Mouse (Mus musculus) heart, embryonic 14.5 days (tissue): ENCODE measurements around the gene Rnf220. TPM values are rescaled to one million over a fixed set of nuclear protein-coding genes. Genes with fewer than 3 reads are reported as not detected.

Experiments used
- ATAC-seq: fragments of 200-750 bp; cut with Nextera tagmentation; 2 replicates; pipeline ENCODE4 v1.8.0; 2017; ENCODE audit warnings: low read depth, moderate TSS enrichment; ENCODE audit not compliant: insufficient number of reproducible peaks, insufficient read depth, low FRiP score
- H3K27ac ChIP-seq, 2 experiments: fragments of 200-500 bp in 1 of 2; fragments of 300-500 bp in 1 of 2; sonication (generic) in 1 of 2; replicated peaks in 1 of 2; 2 replicates each; pipeline ENCODE4 v1.5.1; 2012 to 2014; ENCODE audit warnings: low read depth in 2 of 2, low read length in 2 of 2, control low read depth in 1 of 2, mild to moderate bottlenecking in 1 of 2, mixed read lengths in 1 of 2; ENCODE audit not compliant: control insufficient read depth in 1 of 2, insufficient read depth in 1 of 2
- H3K27me3 ChIP-seq: fragments of 300-500 bp; sonication (generic); 2 replicates; pipeline ENCODE4 v1.6.1; 2014; ENCODE audit warnings: mild to moderate bottlenecking, low read length, control low read depth; ENCODE audit not compliant: control insufficient read depth, insufficient read depth
- H3K36me3 ChIP-seq: fragments of 300-500 bp; sonication (generic); 2 replicates; pipeline ENCODE4 v1.6.1; 2014; ENCODE audit warnings: mild to moderate bottlenecking, control low read depth, low read length, mixed read lengths; ENCODE audit not compliant: control insufficient read depth, insufficient read depth
- H3K4me1 ChIP-seq, 2 experiments: fragments of 200-500 bp in 1 of 2; fragments of 300-500 bp in 1 of 2; sonication (generic) in 1 of 2; 2 replicates each; pipeline ENCODE4 v1.6.1; 2012 to 2014; ENCODE audit warnings: low read length in 2 of 2, control low read depth in 1 of 2, mixed read lengths in 1 of 2; ENCODE audit not compliant: control insufficient read depth in 2 of 2, insufficient read depth in 2 of 2
- H3K4me2 ChIP-seq: fragments of 300-500 bp; sonication (generic); 2 replicates; pipeline ENCODE4 v1.6.1; 2014; ENCODE audit warnings: mild to moderate bottlenecking, low read length
- H3K4me3 ChIP-seq, 2 experiments: fragments of 200-500 bp in 1 of 2; fragments of 300-500 bp in 1 of 2; sonication (generic) in 1 of 2; 2 replicates each; pipeline ENCODE4 v1.5.1; 2012 to 2014; ENCODE audit warnings: low read length in 2 of 2, mild to moderate bottlenecking in 2 of 2, control low read depth in 1 of 2, low read depth in 1 of 2, moderate library complexity in 1 of 2; ENCODE audit not compliant: control insufficient read depth in 1 of 2, insufficient read depth in 1 of 2
- H3K9ac ChIP-seq: fragments of 300-500 bp; sonication (generic); 2 replicates; pipeline ENCODE4 v1.6.1; 2014; ENCODE audit warnings: mild to moderate bottlenecking, low read length
- H3K9me3 ChIP-seq: fragments of 300-500 bp; sonication (generic); 2 replicates; pipeline ENCODE4 v1.6.1; 2016; ENCODE audit warnings: low read length, control low read depth; ENCODE audit not compliant: control insufficient read depth
- whole genome bisulfite sequencing: fragments of 180-500 bp; shearing (Covaris S2); extraction: QIAGEN DNeasy Blood & Tissue Kit; methylation state at CpG from one replicate; pipeline ENCODE4 v1.1.7; 2014; 5-methylcytosine and 5-hydroxymethylcytosine counted together
- polyA plus RNA-seq: library from polyadenylated mRNA; unstranded; fragments of >200 nt; fragmentation: Nextera tagmentation; extraction: Ambion mirVana; gene quantifications from 2 replicates; pipeline ENCODE4 v1.2.1, GENCODE M21; 2014

The Rnf220 gene
- polyA plus RNA-seq, 1 experiment from 2014 or later: 36.4 TPM

- H3K4me3 ChIP-seq: no peak overlapping the region
- peak overlapping the region; percentile 64 for H3K4me2 ChIP-seq
- no peaks in the 10 kb centered on the region for H3K36me3 ChIP-seq
- no peak overlapping the region for H3K27ac ChIP-seq
- peaks cover 8 to 15% of the 10 kb centered on the region in 2 experiments; a peak in 3 of 4 replicates for H3K4me1 ChIP-seq
- no peaks in the 10 kb centered on the region for H3K27me3 ChIP-seq
- no peaks in the 10 kb centered on the region for H3K9me3 ChIP-seq
- no peak overlapping the region for H3K9ac ChIP-seq
- 53% methylated on average over 2 of the region's 2 CpGs for WGBS
- no peak for ATAC-seq
Measured at GRCm38 (mm10) chr4:117392391-117392790, 104.5 kb downstream of the Rnf220 start.

- no peak for ATAC-seq
- H3K9me3 ChIP-seq: no peaks in the 10 kb centered on the region
- H3K36me3 ChIP-seq: no peaks in the 10 kb centered on the region
- WGBS: 6% methylated on average over 9 of the region's 9 CpGs
- 0 out of 2 replicates have a peak overlapping the region, but pooled peaks have one; percentile 25 for H3K9ac ChIP-seq
- H3K4me2 ChIP-seq: peak overlapping the region; percentile 64
- H3K4me3 ChIP-seq: peak overlapping the region; percentile 2 to 25; a peak in 2 of 4 replicates
- H3K4me1 ChIP-seq: peaks cover 8 to 15% of the 10 kb centered on the region in 2 experiments; a peak in 3 of 4 replicates
- no peaks in the 10 kb centered on the region for H3K27me3 ChIP-seq
- H3K27ac ChIP-seq: no peak overlapping the region
Measured at GRCm38 (mm10) chr4:117391966-117392365, 104.9 kb downstream of the Rnf220 start.

- peak overlapping the region; percentile 64 for H3K4me2 ChIP-seq
- H3K9ac ChIP-seq: peak overlapping the region; percentile 25; the same call in 1 of the 2 replicates
- H3K27ac ChIP-seq: no peak overlapping the region
- H3K4me1 ChIP-seq: peaks cover 8 to 15% of the 10 kb centered on the region in 2 experiments; a peak in 3 of 4 replicates
- WGBS: 32% methylated on average over 22 of the region's 22 CpGs
- no peaks in the 10 kb centered on the region for H3K9me3 ChIP-seq
- ATAC-seq: no peak
- H3K36me3 ChIP-seq: no peaks in the 10 kb centered on the region
- H3K27me3 ChIP-seq: no peaks in the 10 kb centered on the region
- peak overlapping the region in 1 of 2 experiments; percentile 25; a peak in 2 of 4 replicates for H3K4me3 ChIP-seq
Measured at GRCm38 (mm10) chr4:117390850-117391795, 105.7 kb downstream of the Rnf220 start.

- Histone ChIP-seq H3K27me3 (no peaks in the 10 kb centered on the region), H3K9ac (no peak overlapping the region), H3K9me3 (no peaks in the 10 kb centered on the region), H3K36me3 (no peaks in the 10 kb centered on the region), H3K4me2 (no peak overlapping the region), H3K4me1 (peaks cover 8 to 15% of the 10 kb centered on the region in 2 experiments; a peak in 3 of 4 replicates), H3K27ac (no peak overlapping the region), H3K4me3 (no peak overlapping the region)
- no peak for ATAC-seq
- whole genome bisulfite sequencing: 59% methylated on average over 14 of the region's 14 CpGs
Measured at GRCm38 (mm10) chr4:117389264-117390054, 107.4 kb downstream of the Rnf220 start.

DNA sequence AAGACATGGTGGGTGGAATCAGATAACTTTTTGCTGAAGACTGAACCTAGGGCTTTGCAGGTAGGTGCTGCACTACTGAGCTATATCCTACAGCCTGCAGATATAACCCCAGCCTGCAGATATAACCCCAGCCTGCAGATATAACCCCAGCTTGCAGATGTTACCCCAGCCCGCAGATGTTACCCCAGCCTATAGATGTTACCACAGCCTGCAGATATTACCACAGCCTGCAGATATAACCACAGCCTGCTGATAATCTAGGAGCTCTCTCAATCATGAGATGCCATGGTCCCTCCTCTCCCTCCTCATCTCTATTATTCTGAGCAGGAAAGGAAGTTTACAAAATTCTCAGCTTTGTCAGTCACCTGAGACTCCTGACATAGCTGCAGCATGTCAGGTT, 111.6 kb downstream of the Rnf220 start:
- Histone ChIP-seq H3K4me1 (no peaks in the 10 kb centered on the region), H3K27me3 (no peaks in the 10 kb centered on the region), H3K27ac (no peak overlapping the region), H3K9ac (no peak overlapping the region), H3K36me3 (no peaks in the 10 kb centered on the region), H3K4me2 (no peak overlapping the region), H3K4me3 (no peak overlapping the region), H3K9me3 (no peaks in the 10 kb centered on the region)
- 75% methylated on average over 1 of the region's 1 CpGs for WGBS
- ATAC-seq: no peak

GRCm38 (mm10) chr4:117381846-117382245, 115.0 kb downstream of the Rnf220 start:
- peaks cover 4% of the 10 kb centered on the region; the same call in 1 of the 2 replicates for H3K27me3 ChIP-seq
- no peak overlapping the region for H3K9ac ChIP-seq
- no peaks in the 10 kb centered on the region for H3K4me1 ChIP-seq
- H3K36me3 ChIP-seq: no peaks in the 10 kb centered on the region
- H3K4me3 ChIP-seq: no peak overlapping the region
- H3K9me3 ChIP-seq: no peaks in the 10 kb centered on the region
- no peak overlapping the region for H3K4me2 ChIP-seq
- H3K27ac ChIP-seq: no peak overlapping the region
- WGBS: 65% methylated on average over 8 of the region's 8 CpGs
- no peak for ATAC-seq

GRCm38 (mm10) chr4:117380558-117380935, 116.3 kb downstream of the Rnf220 start:
- Histone ChIP-seq H3K36me3 (no peaks in the 10 kb centered on the region), H3K4me3 (no peak overlapping the region), H3K27ac (no peak overlapping the region), H3K9me3 (no peaks in the 10 kb centered on the region), H3K9ac (no peak overlapping the region), H3K4me2 (no peak overlapping the region), H3K4me1 (no peaks in the 10 kb centered on the region), H3K27me3 (peaks cover 4% of the 10 kb centered on the region; the same call in 1 of the 2 replicates)
- no peak for ATAC-seq
- 91% methylated on average over 5 of the region's 5 CpGs for WGBS
